Mouse (Mus musculus): ENCODE data around the gene Tie1. TPM values are rescaled to one million over a fixed set of nuclear protein-coding genes. Genes with fewer than 3 reads are reported as not detected.

The Tie1 gene
- polyA plus RNA-seq, 1 experiment from 2014 or later = 69.4 TPM

DNA sequence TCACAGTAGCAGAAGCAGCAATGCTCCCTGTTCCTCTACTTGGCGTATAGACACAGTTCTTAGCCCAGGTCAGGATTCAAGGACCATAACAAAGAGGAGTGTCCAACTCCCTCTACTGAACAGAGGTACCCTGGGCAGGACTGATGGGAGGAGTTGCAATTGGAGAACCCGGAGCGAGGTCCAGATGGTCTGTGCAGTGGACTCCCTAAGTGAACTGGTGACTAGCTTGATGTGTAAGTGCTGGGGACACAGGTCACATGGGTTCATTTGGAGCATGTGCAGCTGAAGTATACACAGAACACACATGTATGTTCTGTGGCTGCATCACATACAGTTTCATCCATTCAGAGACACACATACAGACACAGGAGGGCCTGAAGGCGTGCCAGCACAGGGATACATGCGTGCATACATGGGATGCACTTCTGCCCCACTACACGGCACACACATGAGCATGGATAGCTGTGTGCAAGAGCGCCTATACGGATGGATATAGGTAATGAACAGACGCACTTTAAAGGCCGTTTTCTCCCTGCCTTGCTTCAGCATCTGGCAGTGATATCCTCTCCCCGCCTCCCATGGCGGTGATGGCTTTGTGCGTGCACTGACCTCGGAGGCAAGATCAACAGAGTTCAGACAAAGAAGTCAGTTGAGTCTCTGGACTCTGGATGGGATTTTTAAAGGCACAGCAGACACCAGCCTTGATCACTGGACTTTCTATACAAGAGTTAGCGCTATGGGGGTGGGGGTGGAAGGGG is 12.9 kb downstream of the Tie1 start:
- H3K4me2 ChIP-seq = no peak overlapping the region
- H3K9me3 ChIP-seq (replicated peaks) = no peaks in the 10 kb centered on the region; the same call in 1 of the 2 replicates
- H3K9ac ChIP-seq = no peak overlapping the region
- WGBS = 68% methylated on average over 15 of the region's 15 CpGs
- no peak overlapping the region for H3K4me3 ChIP-seq
- 0 out of 2 replicates have a peak, but pooled peaks cover 3% of the 10 kb centered on the region for H3K27me3 ChIP-seq (replicated peaks)
- peaks cover 21% of the 10 kb centered on the region for H3K36me3 ChIP-seq
- no peaks in the 10 kb centered on the region for H3K4me1 ChIP-seq (replicated peaks)
- no peak for ATAC-seq (ENCODE audit: insufficient number of reproducible peaks, low FRiP score)
- no peak overlapping the region for H3K27ac ChIP-seq (ENCODE audit: poor library complexity, severe bottlenecking)

DNA sequence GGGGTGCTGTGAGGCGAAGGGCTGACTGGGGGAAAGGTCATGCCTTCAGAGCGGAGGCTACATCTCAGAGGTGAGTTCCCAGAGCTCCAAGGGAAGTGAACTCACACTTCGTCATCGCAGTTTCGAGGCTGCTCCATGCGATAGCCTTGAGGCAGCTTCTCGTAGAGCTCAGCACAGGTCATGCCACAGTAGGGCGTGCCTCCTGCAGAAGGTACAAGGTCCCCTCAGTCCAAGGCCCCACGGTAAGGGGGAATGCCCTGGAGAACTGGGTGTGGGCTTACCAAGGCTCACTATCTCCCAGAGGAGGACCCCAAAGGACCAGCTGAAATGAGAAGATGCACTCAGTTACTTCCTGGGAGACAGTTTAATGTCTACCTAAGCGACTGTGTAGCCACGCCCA is 17.2 kb downstream of the Tie1 start:
- H3K9me3 ChIP-seq (replicated peaks) = no peaks in the 10 kb centered on the region; the same call in 1 of the 2 replicates
- no peak overlapping the region for H3K4me3 ChIP-seq
- H3K4me1 ChIP-seq (replicated peaks) = no peaks in the 10 kb centered on the region
- ATAC-seq (ENCODE audit: insufficient number of reproducible peaks, low FRiP score) = no peak
- H3K9ac ChIP-seq = no peak overlapping the region
- peaks cover 21% of the 10 kb centered on the region for H3K36me3 ChIP-seq
- 0 out of 2 replicates have a peak, but pooled peaks cover 3% of the 10 kb centered on the region for H3K27me3 ChIP-seq (replicated peaks)
- no peak overlapping the region for H3K27ac ChIP-seq (ENCODE audit: poor library complexity, severe bottlenecking)
- H3K4me2 ChIP-seq = no peak overlapping the region
- WGBS = 88% methylated on average over 11 of the region's 11 CpGs

DNA sequence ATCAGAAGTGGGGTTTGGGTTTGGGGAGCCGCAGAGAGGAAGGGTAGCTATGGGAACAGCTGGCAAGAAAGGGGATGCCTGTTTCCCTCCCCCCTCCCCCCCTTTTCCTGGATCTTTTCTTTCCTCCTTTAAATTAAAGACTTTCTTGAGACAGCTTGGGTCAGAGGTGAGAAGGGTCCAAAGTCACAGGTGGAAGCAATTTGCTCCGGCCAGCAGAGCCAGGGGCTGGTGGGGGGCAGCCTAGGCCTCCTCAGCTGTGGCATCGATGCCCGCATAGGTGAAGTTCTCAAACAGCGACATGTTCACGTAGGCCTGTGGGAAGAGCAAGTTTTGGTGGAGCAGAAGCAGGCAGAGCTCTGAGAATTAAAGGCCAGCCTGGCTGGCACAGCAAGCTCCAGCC is 18.6 kb downstream of the Tie1 start:
- no peak overlapping the region for H3K4me3 ChIP-seq
- H3K27ac ChIP-seq (ENCODE audit: poor library complexity, severe bottlenecking) = no peak overlapping the region
- peaks cover 16% of the 10 kb centered on the region for H3K36me3 ChIP-seq
- no peak overlapping the region for H3K9ac ChIP-seq
- 82% methylated on average over 6 of the region's 6 CpGs for WGBS
- no peak for ATAC-seq (ENCODE audit: insufficient number of reproducible peaks, low FRiP score)
- H3K4me2 ChIP-seq = no peak overlapping the region
- no peaks in the 10 kb centered on the region for H3K4me1 ChIP-seq (replicated peaks)
- 0 out of 2 replicates have a peak, but pooled peaks cover 3% of the 10 kb centered on the region for H3K27me3 ChIP-seq (replicated peaks)
- no peaks in the 10 kb centered on the region; the same call in 1 of the 2 replicates for H3K9me3 ChIP-seq (replicated peaks)

DNA sequence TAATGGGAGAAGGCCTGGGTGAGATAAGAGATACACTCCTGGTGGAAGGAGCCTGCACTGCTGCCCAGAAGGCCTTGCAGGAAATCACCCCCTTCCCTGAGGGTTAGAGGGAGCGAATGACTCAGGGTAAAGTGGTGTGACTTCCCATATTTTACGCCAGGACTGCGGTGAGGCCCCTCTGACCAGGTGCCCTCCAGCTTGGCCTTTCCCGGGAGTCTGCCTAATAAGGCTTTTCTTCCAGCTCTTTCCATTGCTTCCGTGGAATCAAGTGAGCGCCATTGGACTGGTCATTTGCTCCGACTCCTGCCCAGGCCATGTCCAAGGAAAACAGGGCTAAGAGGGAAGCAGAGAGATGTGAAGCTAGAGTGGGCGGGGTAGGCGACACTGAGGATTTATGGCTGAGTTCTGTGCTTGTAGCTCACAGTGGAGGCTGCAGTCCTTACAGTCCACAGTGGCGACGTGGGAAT is 24.1 kb downstream of the Tie1 start:
- no peak overlapping the region for H3K4me3 ChIP-seq
- no peaks in the 10 kb centered on the region; the same call in 1 of the 2 replicates for H3K9me3 ChIP-seq (replicated peaks)
- H3K36me3 ChIP-seq = no peaks in the 10 kb centered on the region
- peak; percentile 81 for ATAC-seq (ENCODE audit: insufficient number of reproducible peaks, low FRiP score)
- H3K9ac ChIP-seq = no peak overlapping the region
- WGBS = 32% methylated on average over 11 of the region's 11 CpGs
- H3K4me2 ChIP-seq = no peak overlapping the region
- H3K27ac ChIP-seq (ENCODE audit: poor library complexity, severe bottlenecking) = peak overlapping the region; percentile 32; the same call in 1 of the 2 replicates
- peaks cover 12% of the 10 kb centered on the region for H3K4me1 ChIP-seq (replicated peaks)
- peaks cover 2% of the 10 kb centered on the region; the same call in 1 of the 2 replicates for H3K27me3 ChIP-seq (replicated peaks)

DNA sequence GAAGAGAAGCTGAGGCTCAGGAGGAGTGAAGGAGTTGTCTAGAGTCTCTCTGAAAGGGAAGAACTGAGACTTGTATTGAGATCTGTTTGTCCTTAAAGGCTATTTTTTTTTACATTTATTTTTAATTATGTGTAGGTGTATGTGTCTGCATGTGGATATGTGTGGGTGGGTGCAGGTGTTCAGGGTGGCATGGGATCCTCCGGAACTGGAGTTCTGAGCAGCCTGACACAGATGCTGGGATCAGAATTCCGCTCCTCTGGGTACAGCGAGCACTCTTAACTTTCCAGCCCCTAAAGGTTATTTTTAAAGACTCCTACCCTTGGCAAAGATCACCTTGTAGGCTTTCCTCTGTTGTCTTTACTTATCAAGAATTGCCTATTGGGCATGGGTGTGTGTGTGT is 24.9 kb downstream of the Tie1 start:
- Histone ChIP-seq H3K4me3 (no peak overlapping the region), H3K4me2 (no peak overlapping the region; the same call in 1 of the 2 replicates), H3K36me3 (no peaks in the 10 kb centered on the region), H3K9ac (no peak overlapping the region), H3K4me1 (replicated peaks) (peaks cover 12% of the 10 kb centered on the region), H3K27ac (ENCODE audit: poor library complexity, severe bottlenecking) (no peak overlapping the region; the same call in 1 of the 2 replicates), H3K27me3 (replicated peaks) (peaks cover 2% of the 10 kb centered on the region; the same call in 1 of the 2 replicates), H3K9me3 (replicated peaks) (no peaks in the 10 kb centered on the region; the same call in 1 of the 2 replicates)
- ATAC-seq (ENCODE audit: insufficient number of reproducible peaks, low FRiP score) = no peak
- 83% methylated on average over 3 of the region's 3 CpGs for WGBS

DNA sequence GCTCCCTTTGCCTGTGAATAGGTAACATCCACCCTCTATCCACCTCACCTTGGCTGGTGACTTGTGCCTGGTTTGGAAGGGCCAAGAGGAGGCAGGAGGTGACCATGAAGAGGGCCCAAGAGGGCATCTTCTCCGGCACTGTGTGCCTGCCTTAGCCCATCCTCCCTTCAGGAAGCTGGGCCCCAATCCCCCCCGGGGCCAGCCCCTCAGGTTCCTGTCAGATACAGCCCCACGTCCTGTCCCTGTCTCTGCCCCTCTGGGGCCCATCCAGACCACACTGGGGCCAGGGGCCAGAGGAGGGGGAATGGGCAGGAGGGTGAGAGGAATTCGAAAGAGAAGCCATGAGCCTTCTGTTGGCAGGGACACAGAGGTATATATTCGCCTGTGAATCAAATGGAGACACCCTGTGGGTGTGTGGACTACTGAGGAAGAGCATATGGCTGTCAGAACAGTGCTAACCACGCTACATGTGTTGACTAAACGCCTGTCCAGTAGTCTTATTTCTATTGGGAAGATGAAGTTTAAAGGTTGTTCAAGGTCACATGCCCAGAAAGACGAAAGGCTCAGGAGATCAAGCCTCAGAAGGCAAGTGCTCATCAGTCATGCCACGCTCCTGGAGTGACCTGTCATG is 32.4 kb downstream of the Tie1 start, which contains the start of gene Mpl:
TSS of gene Mpl (minus strand) at position 169 of the 631 bp plus-strand sequence.
- Histone ChIP-seq H3K9ac (peak within 1 kb of the TSS; percentile 27; the same call in 1 of the 2 replicates), H3K27ac (ENCODE audit: poor library complexity, severe bottlenecking) (no peak within 1 kb of the TSS), H3K4me3 (no peak within 1 kb of the TSS), H3K9me3 (replicated peaks) (no peaks in the 10 kb centered on the region), H3K36me3 (no peaks in the 10 kb centered on the region), H3K27me3 (replicated peaks) (no peaks in the 10 kb centered on the region), H3K4me1 (replicated peaks) (peaks cover 4% of the 10 kb centered on the region; the same call in 1 of the 2 replicates), H3K4me2 (no peak within 1 kb of the TSS)
- 65% methylated on average over 9 of the region's 9 CpGs for WGBS
- ATAC-seq (ENCODE audit: insufficient number of reproducible peaks, low FRiP score) = 0 out of 2 replicates have a peak, but pooled peaks have one; percentile 22

DNA sequence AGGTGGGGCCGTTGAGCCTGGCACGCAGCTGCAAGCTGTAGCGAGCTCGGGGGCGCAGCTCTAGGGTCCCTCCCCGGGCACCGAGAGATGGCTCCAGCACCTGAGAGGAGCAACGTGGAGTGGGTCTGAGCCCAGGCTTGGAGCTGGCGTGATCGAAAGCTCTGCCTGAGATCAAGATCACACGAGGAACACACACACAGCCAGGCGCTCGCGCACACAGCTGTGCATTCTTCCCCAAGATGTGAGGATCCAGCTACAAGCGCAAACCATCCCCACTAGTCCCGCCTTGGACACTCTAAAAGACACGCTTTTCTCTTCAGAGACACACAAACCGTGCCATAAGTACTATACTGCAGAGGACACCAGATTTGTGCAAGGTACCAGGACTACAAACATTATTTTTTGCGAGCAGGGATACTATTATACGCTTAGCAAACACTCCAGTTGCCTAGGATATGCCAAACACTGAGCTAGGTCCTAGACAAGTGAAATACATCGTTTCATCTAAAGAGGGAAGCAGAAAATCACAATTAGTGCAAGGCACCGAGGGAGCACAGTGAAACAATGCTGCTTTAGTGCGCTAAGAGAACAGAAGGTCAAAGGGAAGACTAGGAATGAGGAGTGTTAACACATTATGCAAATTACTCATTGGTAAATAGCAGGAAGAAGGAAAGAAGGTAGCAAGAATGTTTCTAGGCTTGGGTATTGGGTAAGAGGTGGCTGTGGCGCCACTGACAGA is 43.3 kb downstream of the Tie1 start:
- ATAC-seq (ENCODE audit: insufficient number of reproducible peaks, low FRiP score) = no peak
- H3K4me2 ChIP-seq = peak overlapping the region; percentile 72
- peaks cover 5% of the 10 kb centered on the region; the same call in 1 of the 2 replicates for H3K4me1 ChIP-seq (replicated peaks)
- H3K4me3 ChIP-seq = peak overlapping the region; percentile 37
- H3K27me3 ChIP-seq (replicated peaks) = peaks cover 12% of the 10 kb centered on the region; the same call in 1 of the 2 replicates
- 42% methylated on average over 24 of the region's 24 CpGs for WGBS
- H3K9ac ChIP-seq = no peak overlapping the region
- no peak overlapping the region for H3K27ac ChIP-seq (ENCODE audit: poor library complexity, severe bottlenecking)
- no peaks in the 10 kb centered on the region for H3K36me3 ChIP-seq
- H3K9me3 ChIP-seq (replicated peaks) = no peaks in the 10 kb centered on the region

DNA sequence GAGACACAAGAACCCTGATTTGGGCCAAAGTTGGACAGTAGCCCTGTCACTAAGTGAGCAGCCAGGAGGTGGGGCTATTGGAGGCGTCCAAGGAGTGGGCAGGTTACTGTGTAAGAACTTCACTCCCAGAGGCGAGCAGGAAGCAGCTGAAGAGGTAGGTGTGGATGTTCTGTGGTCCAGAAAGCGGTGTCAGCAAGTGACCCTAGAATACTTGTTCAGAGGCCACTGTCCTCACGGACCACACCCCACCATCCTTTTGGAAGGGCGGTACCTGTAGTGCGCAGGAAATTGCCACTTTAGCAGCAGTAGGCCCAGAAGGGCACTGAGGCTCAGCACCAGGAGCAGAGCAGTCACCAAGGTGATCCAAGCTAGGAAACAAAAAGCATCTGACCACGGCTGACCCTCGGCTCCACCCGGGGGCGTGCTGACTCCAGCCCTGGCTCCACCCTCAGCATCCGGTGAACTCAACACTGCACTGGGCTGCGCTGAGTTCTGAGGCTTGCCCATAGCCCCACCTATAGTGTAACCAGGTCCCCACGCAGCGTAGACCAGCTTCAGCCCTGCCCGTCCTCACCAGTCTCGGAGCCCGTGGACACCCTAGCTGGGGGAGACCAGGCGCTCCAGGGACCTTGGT is 44.0 kb downstream of the Tie1 start:
- Histone ChIP-seq H3K4me2 (peak overlapping the region; percentile 72), H3K4me1 (replicated peaks) (peaks cover 5% of the 10 kb centered on the region; the same call in 1 of the 2 replicates), H3K27ac (ENCODE audit: poor library complexity, severe bottlenecking) (no peak overlapping the region), H3K9ac (no peak overlapping the region), H3K36me3 (no peaks in the 10 kb centered on the region), H3K9me3 (replicated peaks) (no peaks in the 10 kb centered on the region), H3K4me3 (peak overlapping the region; percentile 37), H3K27me3 (replicated peaks) (peaks cover 10% of the 10 kb centered on the region; the same call in 1 of the 2 replicates)
- WGBS = 18% methylated on average over 18 of the region's 18 CpGs
- peak; percentile 81 for ATAC-seq (ENCODE audit: insufficient number of reproducible peaks, low FRiP score)

DNA sequence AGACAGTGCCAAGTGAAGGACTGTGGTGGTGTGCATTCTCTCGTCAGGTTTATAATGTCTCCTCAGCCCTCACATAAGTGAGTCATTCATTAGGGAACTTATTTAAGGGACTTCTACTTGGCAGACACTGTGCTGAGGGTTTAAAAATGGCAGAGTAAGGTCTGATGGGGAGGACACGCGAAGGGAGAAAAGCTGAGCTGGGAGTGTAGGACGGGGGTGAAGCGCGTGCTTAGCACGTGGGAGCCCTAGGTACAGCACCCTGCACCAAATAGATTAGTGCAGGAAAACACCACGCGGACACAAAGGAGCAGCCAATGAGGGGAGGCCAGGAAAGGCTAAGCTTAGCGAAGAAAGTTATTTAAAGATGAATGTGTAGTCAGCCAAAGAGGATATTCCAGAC is 44.8 kb downstream of the Tie1 start:
- H3K27ac ChIP-seq (ENCODE audit: poor library complexity, severe bottlenecking) = no peak overlapping the region
- peaks cover 1% of the 10 kb centered on the region; the same call in 1 of the 2 replicates for H3K27me3 ChIP-seq (replicated peaks)
- no peak overlapping the region for H3K4me3 ChIP-seq
- peaks cover 5% of the 10 kb centered on the region; the same call in 1 of the 2 replicates for H3K4me1 ChIP-seq (replicated peaks)
- ATAC-seq (ENCODE audit: insufficient number of reproducible peaks, low FRiP score) = no peak
- 75% methylated on average over 10 of the region's 10 CpGs for WGBS
- H3K9ac ChIP-seq = no peak overlapping the region
- H3K9me3 ChIP-seq (replicated peaks) = no peaks in the 10 kb centered on the region
- no peak overlapping the region for H3K4me2 ChIP-seq
- H3K36me3 ChIP-seq = no peaks in the 10 kb centered on the region

DNA sequence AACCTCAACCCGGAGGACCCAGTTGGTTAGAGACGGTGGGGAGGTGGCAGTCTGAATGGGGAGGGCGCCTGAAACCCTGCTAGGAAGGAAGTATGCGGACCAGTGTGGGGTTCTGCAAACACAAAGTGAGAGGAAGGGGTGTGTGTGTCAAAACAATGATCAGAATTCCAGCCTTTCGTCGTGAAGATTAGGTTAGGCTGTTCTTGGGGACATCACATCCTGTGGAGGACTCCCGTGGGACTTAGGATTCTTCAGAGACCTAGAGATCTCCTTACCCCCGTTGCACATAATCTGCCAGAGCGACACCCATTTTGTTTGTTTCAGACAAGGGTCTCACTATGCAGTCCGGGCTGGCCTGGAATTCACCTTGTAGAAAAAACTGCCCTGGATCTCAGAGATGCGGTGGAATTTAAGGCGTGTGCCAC is 52.0 kb downstream of the Tie1 start:
- no peaks in the 10 kb centered on the region for H3K27me3 ChIP-seq (replicated peaks)
- H3K4me3 ChIP-seq = peak overlapping the region; percentile 78
- peak; percentile 60 for ATAC-seq (ENCODE audit: insufficient number of reproducible peaks, low FRiP score)
- peak overlapping the region; percentile 83 for H3K4me2 ChIP-seq
- peak overlapping the region; percentile 93 for H3K27ac ChIP-seq (ENCODE audit: poor library complexity, severe bottlenecking)
- WGBS = 6% methylated on average over 12 of the region's 12 CpGs
- H3K4me1 ChIP-seq (replicated peaks) = peaks cover 38% of the 10 kb centered on the region
- H3K9me3 ChIP-seq (replicated peaks) = no peaks in the 10 kb centered on the region
- peak overlapping the region; percentile 68 for H3K9ac ChIP-seq
- H3K36me3 ChIP-seq = peaks cover 29% of the 10 kb centered on the region

Data from heart, embryonic 12.5 days (tissue).